21 mouse cellular contexts compared by ENCODE assay signal in the genomic region with DNA sequence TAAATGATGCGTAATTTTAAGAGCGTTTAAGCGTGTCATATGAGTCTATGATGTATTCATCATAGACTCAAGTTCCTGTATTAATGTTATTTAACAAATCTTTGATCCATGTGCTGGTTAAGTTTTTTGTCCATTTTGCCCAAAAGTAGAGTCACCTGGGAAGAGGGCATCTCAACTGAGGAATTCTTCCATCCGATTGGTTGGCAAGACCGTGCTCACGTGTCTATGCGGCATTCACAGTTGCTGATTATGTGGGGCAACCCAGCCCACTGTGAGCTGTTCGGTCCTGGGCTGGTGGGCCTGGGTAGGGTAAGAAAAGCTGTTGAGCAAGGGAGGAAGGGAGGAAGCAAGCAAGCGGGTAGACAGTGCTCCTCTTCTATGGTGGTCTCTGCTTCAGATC. TPM values are rescaled to one million over a fixed set of nuclear protein-coding genes. Genes with fewer than 3 reads are reported as not detected.
"Had no signal": no experiment of that assay in that cellular context is flagged by ENCODE, and none has a peak within 500 bp of the region (broad histone marks: within the 10 kb centered on the region; RNA-seq: fewer than 3 reads in every experiment).

No protein-coding gene starts in this region.

- H3K9me3 ChIP-seq: liver, embryonic 12.5 days; midbrain, embryonic 10.5 days; midbrain, embryonic 13.5 days; midbrain, embryonic 15.5 days; neural tube, embryonic 13.5 days; neural tube, embryonic 15.5 days had no signal

- DNase-seq: lung, adult 18-20 months; lung, embryonic 14.5 days; lung, postnatal 10 days; lung, postnatal 4 days; retina, postnatal 1 day; right cerebral cortex, adult 18-20 months; right cerebral cortex, postnatal 25 days; right cerebral cortex, postnatal 4 days; spleen, adult 18-20 months; thymus, adult 18-20 months; thymus, postnatal 14 days; thymus, postnatal 36 days had no signal

- H3K36me3 ChIP-seq: liver, embryonic 12.5 days; midbrain, embryonic 10.5 days; midbrain, embryonic 13.5 days; midbrain, embryonic 15.5 days; neural tube, embryonic 13.5 days; neural tube, embryonic 15.5 days had no signal

- H3K27me3 ChIP-seq: liver, embryonic 12.5 days; midbrain, embryonic 13.5 days; midbrain, embryonic 15.5 days; neural tube, embryonic 15.5 days had no signal

- H3K4me1 ChIP-seq: liver, embryonic 12.5 days; midbrain, embryonic 13.5 days; midbrain, embryonic 15.5 days; neural tube, embryonic 13.5 days; neural tube, embryonic 15.5 days had no signal

- H3K4me3 ChIP-seq: liver, embryonic 12.5 days; midbrain, embryonic 10.5 days; midbrain, embryonic 13.5 days; midbrain, embryonic 15.5 days; myocyte; neural tube, embryonic 13.5 days; neural tube, embryonic 15.5 days had no signal

- H3K27ac ChIP-seq: liver, embryonic 12.5 days; liver, embryonic 14.5 days; midbrain, embryonic 10.5 days; midbrain, embryonic 13.5 days; midbrain, embryonic 15.5 days; neural tube, embryonic 13.5 days; neural tube, embryonic 15.5 days had no signal

- ATAC-seq: liver, embryonic 12.5 days; midbrain, embryonic 13.5 days; midbrain, embryonic 15.5 days had no signal

RNA-seq across cellular contexts. Expression of gene Actr6, which starts 6.3 kb away (rescaled TPM):
- polyA plus RNA-seq: small intestine, adult 2 months had no signal
